Mouse (Mus musculus): Measurements from ENCODE around the gene Cdc25a.
A peak's percentile ranks its signal among the peaks of the same experiment; 100 is the strongest.

The Cdc25a gene

DNA sequence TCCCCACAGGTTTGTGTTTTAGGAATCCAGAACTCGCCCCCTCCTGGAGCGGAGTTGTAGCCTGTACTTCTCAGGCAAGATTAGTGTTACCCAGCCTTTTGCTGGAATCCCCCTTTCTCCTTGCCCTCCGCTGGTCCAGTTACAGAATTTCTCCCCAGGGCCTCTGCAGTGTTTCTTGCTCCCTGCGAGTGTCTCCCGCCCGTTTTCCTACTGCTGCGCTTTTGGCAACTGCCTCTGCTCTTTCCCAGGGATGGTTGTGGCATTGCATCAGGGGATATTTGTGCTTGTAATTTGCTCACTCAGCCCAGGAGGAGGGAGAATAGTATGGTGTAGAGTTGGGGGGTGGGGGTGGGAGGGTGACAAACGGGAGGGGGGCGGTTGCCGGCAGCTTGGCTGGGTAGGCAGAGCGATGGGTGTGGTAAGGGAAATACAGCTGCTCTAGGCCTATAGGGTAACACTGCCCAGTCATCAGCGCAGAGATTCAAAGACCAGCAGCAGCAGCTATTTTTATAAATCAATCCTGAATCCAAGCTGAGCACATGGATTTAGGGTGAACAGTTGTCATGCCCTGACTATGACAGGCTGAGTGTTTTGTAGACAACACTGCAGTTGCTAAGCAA, 57.5 kb downstream of the Cdc25a start:
- peak; percentile 63 for DNase-seq (ENCODE audit: low read depth)

DNA sequence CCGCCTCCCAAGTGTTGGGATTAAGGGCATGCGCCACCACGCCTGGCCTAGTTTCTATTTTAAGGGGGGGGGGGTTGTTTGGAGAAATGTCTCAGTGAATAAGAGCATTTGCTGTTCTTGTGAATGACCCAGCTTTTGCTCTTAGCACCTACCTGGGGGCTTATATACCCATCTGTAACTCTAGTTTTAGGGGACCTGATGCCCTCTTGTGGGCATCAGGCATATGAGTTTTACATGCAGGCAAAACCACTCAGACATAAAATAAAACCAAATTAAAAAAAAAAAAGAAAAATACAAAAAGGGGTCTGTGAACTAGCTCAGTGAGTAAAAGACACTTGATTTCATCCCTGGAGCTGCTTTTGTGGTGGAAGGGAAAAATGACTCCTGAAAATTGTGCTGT, 64.0 kb downstream of the Cdc25a start:
- DNase-seq (ENCODE audit: low read depth): no peak

DNA sequence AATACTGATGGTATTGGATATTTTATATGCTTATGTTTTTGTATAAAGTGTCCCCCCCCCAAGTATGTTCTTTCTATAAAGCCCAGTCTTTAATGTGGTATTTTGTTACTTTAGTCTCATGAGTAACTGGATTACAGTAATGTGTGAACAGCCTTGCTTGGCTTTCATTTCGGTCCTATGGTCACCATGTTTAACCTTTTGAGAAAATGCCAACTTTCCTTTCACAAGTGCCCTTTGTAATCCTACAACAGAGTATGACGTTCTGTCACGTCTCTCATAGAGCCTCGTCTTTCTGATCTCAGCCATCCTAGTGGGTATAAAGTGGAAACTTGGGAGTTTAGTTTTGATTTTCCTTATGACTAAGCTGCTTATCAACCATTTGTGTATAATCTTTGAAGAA, 67.4 kb downstream of the Cdc25a start:
- DNase-seq (ENCODE audit: low read depth): no peak
